Mouse (Mus musculus) kidney, adult 18-20 months (tissue): ENCODE results near the gene Gm21497.
"Not testable (repeated sequence)": the region's sequence is repeated elsewhere in the genome, so short reads cannot be mapped to it uniquely, and the experiment has no call there.

Experiments used
- DNase-seq: peaks from one replicate; pipeline ENCODE4 v3.0.0; 2021

Gene Gm21497

GRCm38 (mm10) chrY:61646446-61646845 lies at the start of gene Gm21497:
Gm21497 (plus strand) TSS chrY:61646746.
- DNase-seq: not testable (repeated sequence)
